Mouse (Mus musculus) spleen, adult 2 months (tissue): ENCODE results near the gene Cep152.

Experiments
- CTCF ChIP-seq: fragments of 200-500 bp; IDR thresholded peaks from 2 replicates; pipeline ENCODE4 v1.5.1; 2011; ENCODE audit warnings: mild to moderate bottlenecking, inconsistent platforms; ENCODE audit not compliant: insufficient read depth, insufficient read length, insufficient replicate concordance; ENCODE audit errors: extremely low read depth
- POLR2A ChIP-seq: fragments of 200-500 bp; IDR thresholded peaks from 2 replicates; pipeline ENCODE4 v1.6.1; 2011; ENCODE audit warnings: low read depth, low read length, inconsistent platforms

GRCm38 (mm10) chr2:125651563-125651962 lies 26.6 kb upstream of the Cep152 start:
- TF ChIP-seq CTCF: no peak
- TF ChIP-seq POLR2A: no peak
